Mouse (Mus musculus): ENCODE results near the gene Asic2. TPM values are rescaled to one million over a fixed set of nuclear protein-coding genes. Genes with fewer than 3 reads are reported as not detected.

Gene Asic2
- total and polyA plus RNA-seq, 3 experiments = not detected

DNA sequence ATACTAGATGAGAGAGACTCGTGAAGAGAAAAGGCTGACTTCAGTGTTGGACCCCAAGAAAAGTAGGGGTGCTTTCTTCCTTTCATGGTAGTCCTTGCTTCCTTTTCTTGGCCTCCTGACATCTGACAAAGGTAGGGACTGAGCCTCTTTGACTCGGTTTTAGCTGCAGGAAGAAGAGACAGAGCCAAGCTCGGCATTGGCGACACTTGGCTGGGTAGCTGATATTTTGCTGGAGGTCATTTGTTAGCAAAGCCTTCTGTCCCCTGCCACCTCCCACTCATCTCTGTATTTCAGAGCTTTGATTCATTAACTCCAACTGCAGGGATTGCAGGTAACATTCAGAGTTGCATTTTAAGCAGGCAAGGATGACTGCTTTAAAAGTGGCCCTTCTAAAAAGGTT lies 762.8 kb downstream of the Asic2 start:
- H3K36me3 ChIP-seq (ENCODE audit: control insufficient read depth in 1 of 2, insufficient read depth in 2 of 2, low read length in 2 of 2) = no peaks in the 10 kb centered on the region
- no peaks in the 10 kb centered on the region for H3K9me3 ChIP-seq (replicated peaks; ENCODE audit: insufficient read depth, low read length)
- no peaks in the 10 kb centered on the region for H3K79me2 ChIP-seq (ENCODE audit: control insufficient read depth, insufficient read depth, low read length, poor library complexity)
- no peak overlapping the region for H3K4me3 ChIP-seq (ENCODE audit: control insufficient read depth in 1 of 2, insufficient read depth in 1 of 2, low read depth in 2 of 2, low read length in 2 of 2)
- no peak overlapping the region for H3K27ac ChIP-seq (ENCODE audit: control insufficient read depth, low read depth, low read length)
- TF ChIP-seq SMC3 (IDR thresholded peaks at IDR 0.05; ENCODE audit: low read depth, low read length) (no peak), NELFE (IDR thresholded peaks at IDR 0.05; ENCODE audit: low read depth, low read length) (no peak), CHD1 (IDR thresholded peaks at IDR 0.05; ENCODE audit: low read depth, low read length) (no peak), POLR2AphosphoS2 (IDR thresholded peaks at IDR 0.05; ENCODE audit: low read length) (no peak), BHLHE40 (IDR thresholded peaks at IDR 0.05; ENCODE audit: borderline replicate concordance, low read depth, low read length) (no peak), MYB (IDR thresholded peaks at IDR 0.05; ENCODE audit: low read depth, low read length) (no peak)
- no peaks in the 10 kb centered on the region for H3K27me3 ChIP-seq (ENCODE audit: control insufficient read depth in 1 of 2, insufficient read depth in 2 of 2, low read length in 2 of 2)
- H3K4me1 ChIP-seq (ENCODE audit: control insufficient read depth in 1 of 2, insufficient read depth in 2 of 2, low read length in 2 of 2) = no peaks in the 10 kb centered on the region
- no peak overlapping the region for H3K9ac ChIP-seq (ENCODE audit: control insufficient read depth, low read depth, low read length, poor library complexity, severe bottlenecking)
- DNase-seq (ENCODE audit: low read depth, low spot score) = no peak

DNA sequence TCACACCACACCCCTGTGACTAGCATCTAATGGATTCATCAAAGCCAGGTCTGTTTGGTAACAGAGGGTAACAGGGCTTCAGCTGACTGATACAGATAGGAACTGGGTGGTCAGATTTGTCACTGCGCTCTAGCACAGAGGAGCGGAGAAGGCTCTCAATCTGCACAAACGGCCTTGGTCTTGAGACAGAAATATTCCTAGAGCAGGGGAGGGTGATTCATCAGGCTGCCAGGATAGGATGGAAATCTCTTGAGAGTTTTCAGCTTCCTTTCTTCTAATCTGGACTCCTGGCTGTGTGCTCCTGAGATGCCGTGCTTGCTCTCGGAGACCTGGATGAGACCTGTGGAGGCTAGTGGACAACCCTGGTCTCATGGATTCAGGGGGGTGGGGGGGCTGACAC lies 765.7 kb downstream of the Asic2 start:
- Histone ChIP-seq H3K27ac (ENCODE audit: control insufficient read depth, low read depth, low read length) (no peak overlapping the region), H3K4me1 (ENCODE audit: control insufficient read depth in 1 of 2, insufficient read depth in 2 of 2, low read length in 2 of 2) (no peaks in the 10 kb centered on the region), H3K4me3 (ENCODE audit: control insufficient read depth in 1 of 2, insufficient read depth in 1 of 2, low read depth in 2 of 2, low read length in 2 of 2) (no peak overlapping the region), H3K9me3 (replicated peaks; ENCODE audit: insufficient read depth, low read length) (no peaks in the 10 kb centered on the region), H3K27me3 (ENCODE audit: control insufficient read depth in 1 of 2, insufficient read depth in 2 of 2, low read length in 2 of 2) (no peaks in the 10 kb centered on the region), H3K79me2 (ENCODE audit: control insufficient read depth, insufficient read depth, low read length, poor library complexity) (no peaks in the 10 kb centered on the region), H3K9ac (ENCODE audit: control insufficient read depth, low read depth, low read length, poor library complexity, severe bottlenecking) (no peak overlapping the region), H3K36me3 (ENCODE audit: control insufficient read depth in 1 of 2, insufficient read depth in 2 of 2, low read length in 2 of 2) (no peaks in the 10 kb centered on the region)
- no peak for TF ChIP-seq POLR2AphosphoS5 (IDR thresholded peaks at IDR 0.05; ENCODE audit: borderline replicate concordance, low read depth, low read length)
- no peak for TF ChIP-seq TAL1 (IDR thresholded peaks at IDR 0.05; ENCODE audit: low read length)
- no peak for TF ChIP-seq UBTF (IDR thresholded peaks at IDR 0.05; ENCODE audit: borderline replicate concordance, insufficient read depth, low read depth, low read length)
- no peak for TF ChIP-seq HCFC1 (IDR thresholded peaks at IDR 0.05; ENCODE audit: low read depth, low read length)
- TF ChIP-seq RAD21 (IDR thresholded peaks at IDR 0.05; ENCODE audit: low read depth, low read length) = no peak
- no peak for TF ChIP-seq ZNF384 (IDR thresholded peaks at IDR 0.05; ENCODE audit: low read depth, low read length)
- no peak for DNase-seq (ENCODE audit: low read depth, low spot score)

DNA sequence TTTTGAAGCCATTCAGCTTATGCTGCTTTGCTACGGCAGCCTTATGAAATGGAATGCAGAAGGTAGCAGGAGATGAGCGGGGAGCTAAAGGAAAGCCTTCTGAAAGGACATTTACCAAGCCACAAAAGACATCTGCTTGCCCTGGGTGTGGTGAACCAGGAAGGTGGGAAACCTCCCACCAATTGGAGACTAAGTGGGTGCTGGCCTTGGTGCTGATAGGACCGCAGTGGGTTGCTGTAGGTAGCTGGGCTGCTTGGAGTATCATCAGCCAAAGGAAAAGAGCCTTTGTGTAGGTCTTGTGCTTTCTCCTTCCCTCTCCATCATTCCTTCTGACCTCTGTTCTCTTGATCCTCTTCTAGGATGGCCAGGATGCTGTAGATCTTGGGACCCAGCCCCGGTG lies 774.4 kb downstream of the Asic2 start:
- Histone ChIP-seq H3K27me3 (ENCODE audit: control insufficient read depth in 1 of 2, insufficient read depth in 2 of 2, low read length in 2 of 2) (no peaks in the 10 kb centered on the region; a peak in 1 of 4 replicates), H3K36me3 (ENCODE audit: control insufficient read depth in 1 of 2, insufficient read depth in 2 of 2, low read length in 2 of 2) (no peaks in the 10 kb centered on the region), H3K4me3 (ENCODE audit: control insufficient read depth in 1 of 2, insufficient read depth in 1 of 2, low read depth in 2 of 2, low read length in 2 of 2) (no peak overlapping the region), H3K9me3 (replicated peaks; ENCODE audit: insufficient read depth, low read length) (no peaks in the 10 kb centered on the region; the same call in 1 of the 2 replicates), H3K4me1 (ENCODE audit: control insufficient read depth in 1 of 2, insufficient read depth in 2 of 2, low read length in 2 of 2) (no peaks in the 10 kb centered on the region), H3K9ac (ENCODE audit: control insufficient read depth, low read depth, low read length, poor library complexity, severe bottlenecking) (no peak overlapping the region), H3K79me2 (ENCODE audit: control insufficient read depth, insufficient read depth, low read length, poor library complexity) (no peaks in the 10 kb centered on the region), H3K27ac (ENCODE audit: control insufficient read depth, low read depth, low read length) (no peak overlapping the region)
- TF ChIP-seq MYC (IDR thresholded peaks at IDR 0.05; ENCODE audit: low read depth, low read length) (no peak), MEF2A (IDR thresholded peaks at IDR 0.05; ENCODE audit: extremely low read depth, insufficient replicate concordance, low read depth, low read length, poor library complexity, severe bottlenecking) (no peak), GABPA (IDR thresholded peaks at IDR 0.05; ENCODE audit: low read depth, low read length) (no peak), SIN3A (IDR thresholded peaks at IDR 0.05; ENCODE audit: low read length) (no peak), MYB (IDR thresholded peaks at IDR 0.05; ENCODE audit: low read depth, low read length) (no peak), CTCF (IDR thresholded peaks at IDR 0.05 in 2 of 3, conservative IDR thresholded peaks at IDR 0.05 in 1 of 3; ENCODE audit: control insufficient read depth in 1 of 3, insufficient read depth in 1 of 3, low read depth in 2 of 3, low read length in 3 of 3, poor library complexity in 1 of 3, severe bottlenecking in 1 of 3) (no peak), NELFE (IDR thresholded peaks at IDR 0.05; ENCODE audit: low read depth, low read length) (no peak), ETS1 (IDR thresholded peaks at IDR 0.05; ENCODE audit: low read depth, low read length) (no peak), MXI1 (IDR thresholded peaks at IDR 0.05; ENCODE audit: low read depth, low read length) (no peak)
- peak; percentile 9 for DNase-seq (ENCODE audit: low read depth, low spot score)
